Mouse (Mus musculus): Measurements from ENCODE around the gene Golga4. TPM values are rescaled to one million over a fixed set of nuclear protein-coding genes. Genes with fewer than 3 reads are reported as not detected.

Golga4 gene
- total RNA-seq (2014; rRNA removed) (34.1 and 36.8 TPM in 2 replicates), polyA plus RNA-seq (2015; fragmentation: Nextera tagmentation; extraction: Ambion mirVana) (25.8 and 27.2 TPM in 2 replicates)

DNA sequence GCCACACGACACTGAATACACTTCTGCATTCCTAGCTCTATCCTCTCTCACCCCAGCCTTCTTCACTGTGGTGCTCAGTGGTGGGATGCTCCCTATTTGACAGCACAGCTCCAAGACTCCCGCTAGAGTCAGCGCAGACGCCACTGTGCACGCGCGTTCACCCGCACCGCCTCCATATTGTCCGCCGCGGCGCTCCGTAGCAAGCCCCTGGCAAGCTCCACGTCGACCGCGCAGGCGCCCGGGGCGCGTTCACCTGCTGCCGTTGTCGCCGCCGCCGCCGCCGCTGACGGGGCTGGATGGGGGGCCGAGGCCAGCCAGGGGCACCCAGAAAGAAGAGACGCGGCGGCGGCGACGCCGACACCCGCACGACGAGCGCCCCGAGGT is at the start of gene Golga4:
TSS of gene Golga4 (plus strand) at position 248 of the 384 bp plus-strand sequence.
- Histone ChIP-seq H3K9ac (replicated peaks; ENCODE audit: low read length) (peak within 1 kb of the TSS; percentile 93), H3K27ac (peak within 1 kb of the TSS; percentile 85), H3K4me2 (ENCODE audit: low read depth, low read length) (peak within 1 kb of the TSS; percentile 92), H3K4me3 (ENCODE audit: low read length) (peak within 1 kb of the TSS; percentile 92), H3K27me3 (ENCODE audit: insufficient read depth, low read length) (no peaks in the 10 kb centered on the region), H3K36me3 (ENCODE audit: insufficient read depth, low read length) (no peaks in the 10 kb centered on the region), H3K9me3 (ENCODE audit: low read length) (no peaks in the 10 kb centered on the region), H3K4me1 (ENCODE audit: insufficient read depth, low read length) (peaks cover 10% of the 10 kb centered on the region; the same call in 1 of the 2 replicates)
- ATAC-seq = peak; percentile 95
- peak; percentile 95 for DNase-seq (ENCODE audit: low spot score)
- no peak for TF ChIP-seq CTCF (IDR thresholded peaks at IDR 0.05; ENCODE audit: low read depth)
- WGBS = under 1% methylated on average over 43 of the region's 43 CpGs

DNA sequence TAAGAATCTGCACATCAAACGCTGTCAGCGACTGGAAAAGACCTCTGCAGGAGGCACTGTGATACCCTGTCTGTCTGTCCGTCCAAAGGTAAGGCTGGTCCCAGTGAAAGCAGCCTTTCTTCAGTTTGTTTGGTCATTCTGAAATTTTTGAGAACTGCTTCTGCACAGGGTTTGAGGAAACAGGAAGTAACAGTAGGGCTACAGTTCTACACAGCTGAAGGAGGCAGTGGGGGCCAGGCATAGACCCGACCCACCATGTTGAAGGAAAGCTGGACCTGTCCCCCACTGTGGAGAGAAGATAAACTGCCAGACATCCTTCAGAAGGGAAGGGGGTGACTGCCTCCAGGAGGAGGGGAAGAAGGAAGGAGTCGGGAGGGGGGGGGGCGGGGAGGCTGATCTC is 49.7 kb upstream of the Golga4 start:
- H3K27me3 ChIP-seq (ENCODE audit: insufficient read depth, low read length) = no peaks in the 10 kb centered on the region
- DNase-seq (ENCODE audit: low spot score) (no peak), ATAC-seq (no peak)
- H3K4me2 ChIP-seq (ENCODE audit: low read depth, low read length) = no peak overlapping the region
- H3K36me3 ChIP-seq (ENCODE audit: insufficient read depth, low read length) = no peaks in the 10 kb centered on the region
- peaks cover 5% of the 10 kb centered on the region; the same call in 1 of the 2 replicates for H3K4me1 ChIP-seq (ENCODE audit: insufficient read depth, low read length)
- 38% methylated on average over 6 of the region's 6 CpGs for WGBS
- no peaks in the 10 kb centered on the region for H3K9me3 ChIP-seq (ENCODE audit: low read length)
- no peak overlapping the region for H3K9ac ChIP-seq (replicated peaks; ENCODE audit: low read length)
- no peak for TF ChIP-seq CTCF (IDR thresholded peaks at IDR 0.05; ENCODE audit: low read depth)
- no peak overlapping the region for H3K4me3 ChIP-seq (ENCODE audit: low read length)
- no peak overlapping the region for H3K27ac ChIP-seq

DNA sequence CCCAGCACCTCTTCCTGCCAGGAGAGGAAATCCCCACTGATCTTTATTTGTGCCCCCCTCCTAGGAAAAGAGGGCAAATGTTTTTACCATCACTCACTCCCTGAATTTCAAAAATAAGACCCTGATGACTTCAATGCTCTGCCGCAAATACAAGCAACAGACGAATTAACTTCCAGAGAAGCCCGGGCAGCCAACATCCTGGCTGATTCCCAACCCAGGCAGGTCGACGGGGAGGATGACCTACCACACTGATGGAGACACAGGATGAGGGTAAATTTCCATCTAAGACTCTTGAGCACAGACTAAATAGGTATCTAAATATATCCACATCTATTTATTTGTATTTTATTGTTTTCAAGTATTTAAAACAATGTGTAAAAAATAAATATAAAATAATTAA is 48.0 kb upstream of the Golga4 start:
- Histone ChIP-seq H3K27me3 (ENCODE audit: insufficient read depth, low read length) (no peaks in the 10 kb centered on the region), H3K4me3 (ENCODE audit: low read length) (no peak overlapping the region), H3K9ac (replicated peaks; ENCODE audit: low read length) (no peak overlapping the region), H3K27ac (no peak overlapping the region), H3K36me3 (ENCODE audit: insufficient read depth, low read length) (no peaks in the 10 kb centered on the region), H3K9me3 (ENCODE audit: low read length) (no peaks in the 10 kb centered on the region), H3K4me1 (ENCODE audit: insufficient read depth, low read length) (peaks cover 5% of the 10 kb centered on the region; the same call in 1 of the 2 replicates), H3K4me2 (ENCODE audit: low read depth, low read length) (no peak overlapping the region)
- TF ChIP-seq CTCF (IDR thresholded peaks at IDR 0.05; ENCODE audit: low read depth) = no peak
- ATAC-seq = no peak
- 27% methylated on average over 5 of the region's 5 CpGs for WGBS
- no peak for DNase-seq (ENCODE audit: low spot score)

DNA sequence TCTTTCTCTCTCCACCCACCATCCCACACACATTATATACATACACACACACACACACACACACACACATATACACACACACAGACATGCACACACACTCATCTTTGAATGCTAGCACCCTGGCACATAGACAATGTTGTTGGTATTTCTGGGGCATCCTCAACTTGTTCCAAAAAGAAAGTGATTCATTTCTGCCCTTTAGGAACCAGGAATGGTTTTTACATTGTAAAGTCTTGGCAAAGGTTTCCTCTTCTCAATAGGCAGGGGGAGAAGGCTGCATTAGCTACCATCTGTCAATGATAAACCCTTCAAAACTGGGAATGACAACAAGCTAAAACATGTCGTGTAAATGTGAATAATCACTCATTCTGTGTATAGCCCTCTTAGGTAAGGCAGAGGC is 42.0 kb upstream of the Golga4 start:
- no peaks in the 10 kb centered on the region for H3K4me1 ChIP-seq (ENCODE audit: insufficient read depth, low read length)
- no peak overlapping the region for H3K4me2 ChIP-seq (ENCODE audit: low read depth, low read length)
- peaks cover 3% of the 10 kb centered on the region; the same call in 1 of the 2 replicates for H3K27me3 ChIP-seq (ENCODE audit: insufficient read depth, low read length)
- H3K27ac ChIP-seq = no peak overlapping the region
- H3K4me3 ChIP-seq (ENCODE audit: low read length) = no peak overlapping the region
- H3K9me3 ChIP-seq (ENCODE audit: low read length) = no peaks in the 10 kb centered on the region
- no peak for TF ChIP-seq CTCF (IDR thresholded peaks at IDR 0.05; ENCODE audit: low read depth)
- no peaks in the 10 kb centered on the region for H3K36me3 ChIP-seq (ENCODE audit: insufficient read depth, low read length)
- ATAC-seq (no peak), DNase-seq (ENCODE audit: low spot score) (no peak)
- 50% methylated on average over 1 of the region's 1 CpGs for WGBS
- H3K9ac ChIP-seq (replicated peaks; ENCODE audit: low read length) = no peak overlapping the region

DNA sequence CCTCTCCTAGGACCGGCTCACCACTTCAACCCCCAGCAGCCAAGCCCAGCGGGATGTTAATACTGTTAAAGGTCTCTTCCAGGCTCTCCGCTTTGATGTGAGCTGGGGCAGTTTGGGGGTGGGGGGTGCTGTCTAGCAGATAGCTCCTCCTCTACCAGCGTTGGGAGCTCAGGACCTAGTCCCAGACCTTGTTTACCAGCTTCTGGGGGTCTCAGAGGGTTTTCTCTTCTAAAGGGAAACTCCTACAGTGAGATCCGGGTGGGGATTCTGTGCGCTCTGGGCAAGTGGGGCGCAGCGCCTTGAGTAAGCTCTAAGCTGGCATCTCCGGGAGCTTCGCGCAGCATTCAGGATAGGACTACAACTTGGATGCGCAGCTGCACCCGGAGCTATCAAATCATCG is 37.8 kb upstream of the Golga4 start:
- no peaks in the 10 kb centered on the region for H3K9me3 ChIP-seq (ENCODE audit: low read length)
- no peak overlapping the region for H3K27ac ChIP-seq
- ATAC-seq = no peak
- no peak for DNase-seq (ENCODE audit: low spot score)
- H3K4me2 ChIP-seq (ENCODE audit: low read depth, low read length) = peak overlapping the region; percentile 29
- no peak overlapping the region for H3K9ac ChIP-seq (replicated peaks; ENCODE audit: low read length)
- H3K36me3 ChIP-seq (ENCODE audit: insufficient read depth, low read length) = no peaks in the 10 kb centered on the region
- 3% methylated on average over 14 of the region's 14 CpGs for WGBS
- no peak for TF ChIP-seq CTCF (IDR thresholded peaks at IDR 0.05; ENCODE audit: low read depth)
- peaks cover 30% of the 10 kb centered on the region for H3K27me3 ChIP-seq (ENCODE audit: insufficient read depth, low read length)
- peak overlapping the region; percentile 7; the same call in 1 of the 2 replicates for H3K4me3 ChIP-seq (ENCODE audit: low read length)
- no peaks in the 10 kb centered on the region for H3K4me1 ChIP-seq (ENCODE audit: insufficient read depth, low read length)

DNA sequence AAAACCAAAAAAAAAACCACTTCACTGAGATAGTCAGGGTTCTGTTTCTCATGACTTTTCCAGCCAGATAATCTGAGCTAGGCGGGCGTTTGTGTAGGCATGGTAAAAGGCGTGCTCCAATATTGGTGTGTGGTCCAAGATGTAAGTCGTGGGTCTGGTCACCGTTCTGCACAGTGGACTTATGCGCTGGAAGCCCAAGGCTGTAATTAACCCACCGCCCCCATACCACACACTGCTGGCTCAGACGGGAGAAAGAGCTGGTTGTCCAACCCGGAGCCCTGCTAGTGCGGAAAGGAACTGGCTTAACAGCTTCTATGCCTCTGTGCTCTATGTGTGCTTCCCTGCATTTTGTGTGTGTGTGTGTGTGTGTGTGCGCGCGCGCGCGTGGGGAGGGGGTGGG is 36.8 kb upstream of the Golga4 start:
- Histone ChIP-seq H3K27me3 (ENCODE audit: insufficient read depth, low read length) (peaks cover 31% of the 10 kb centered on the region), H3K4me3 (ENCODE audit: low read length) (no peak overlapping the region), H3K9ac (replicated peaks; ENCODE audit: low read length) (no peak overlapping the region), H3K9me3 (ENCODE audit: low read length) (no peaks in the 10 kb centered on the region), H3K4me1 (ENCODE audit: insufficient read depth, low read length) (no peaks in the 10 kb centered on the region), H3K27ac (no peak overlapping the region), H3K36me3 (ENCODE audit: insufficient read depth, low read length) (no peaks in the 10 kb centered on the region), H3K4me2 (ENCODE audit: low read depth, low read length) (no peak overlapping the region)
- DNase-seq (ENCODE audit: low spot score) (no peak), ATAC-seq (no peak)
- 9% methylated on average over 16 of the region's 16 CpGs for WGBS
- no peak for TF ChIP-seq CTCF (IDR thresholded peaks at IDR 0.05; ENCODE audit: low read depth)

DNA sequence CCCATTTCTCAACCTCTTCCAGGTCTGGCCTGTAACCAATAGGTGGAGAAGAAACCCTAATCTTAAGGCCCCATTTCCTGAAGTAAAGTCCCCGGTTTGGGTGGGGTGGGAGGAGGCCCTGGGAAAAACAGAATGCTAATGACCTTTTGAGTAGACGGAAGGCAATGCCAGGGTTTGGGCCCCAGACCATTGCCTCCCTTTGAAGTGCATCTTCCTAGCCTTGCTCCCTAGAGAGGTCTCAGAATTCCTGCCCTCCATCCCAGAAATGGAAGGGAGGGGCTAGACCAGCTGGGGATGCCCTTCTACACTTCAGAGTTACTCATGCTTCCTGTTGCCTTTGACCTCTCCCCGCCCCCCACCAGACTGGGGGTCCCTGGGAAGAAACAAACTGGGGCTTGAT is 34.8 kb upstream of the Golga4 start:
- no peaks in the 10 kb centered on the region for H3K4me1 ChIP-seq (ENCODE audit: insufficient read depth, low read length)
- no peak overlapping the region for H3K27ac ChIP-seq
- peaks cover 46% of the 10 kb centered on the region for H3K27me3 ChIP-seq (ENCODE audit: insufficient read depth, low read length)
- no peak overlapping the region for H3K4me3 ChIP-seq (ENCODE audit: low read length)
- DNase-seq (ENCODE audit: low spot score) = no peak
- H3K36me3 ChIP-seq (ENCODE audit: insufficient read depth, low read length) = no peaks in the 10 kb centered on the region
- WGBS = 9% methylated on average over 3 of the region's 3 CpGs
- H3K9ac ChIP-seq (replicated peaks; ENCODE audit: low read length) = no peak overlapping the region
- no peak for TF ChIP-seq CTCF (IDR thresholded peaks at IDR 0.05; ENCODE audit: low read depth)
- no peak for ATAC-seq
- H3K4me2 ChIP-seq (ENCODE audit: low read depth, low read length) = no peak overlapping the region
- H3K9me3 ChIP-seq (ENCODE audit: low read length) = no peaks in the 10 kb centered on the region
